Mouse (Mus musculus) forebrain, embryonic 14.5 days (tissue): Measurements from ENCODE around the gene Gpatch1. TPM values are rescaled to one million over a fixed set of nuclear protein-coding genes. Genes with fewer than 3 reads are reported as not detected.

Experiments
- ATAC-seq: fragments of 200-750 bp; cut with Nextera tagmentation; 2 replicates; pipeline ENCODE4 v1.8.0; 2017; ENCODE audit warnings: mild to moderate bottlenecking, moderate library complexity
- DNase-seq: peaks from one replicate; pipeline ENCODE4 v3.0.0-alpha.2; 2015; ENCODE audit warnings: low spot score
- H3K27ac ChIP-seq: fragments of 300-500 bp; sonication (generic); 2 replicates; pipeline ENCODE4 v1.5.1; 2014; ENCODE audit warnings: low read depth, mild to moderate bottlenecking, control low read depth, low read length, moderate library complexity
- H3K27me3 ChIP-seq: fragments of 300-500 bp; sonication (generic); replicated peaks from 2 replicates; pipeline ENCODE4 v1.6.1; 2014; ENCODE audit warnings: low read length, control low read depth, mixed read lengths; ENCODE audit not compliant: control insufficient read depth, insufficient read depth
- H3K36me3 ChIP-seq: fragments of 300-500 bp; sonication (generic); 2 replicates; pipeline ENCODE4 v1.6.1; 2014; ENCODE audit warnings: low read length, control low read depth; ENCODE audit not compliant: control insufficient read depth, insufficient read depth
- H3K4me1 ChIP-seq: fragments of 300-500 bp; sonication (generic); 2 replicates; pipeline ENCODE4 v1.6.1; 2014; ENCODE audit warnings: antibody characterized with exemption, low read length, control low read depth; ENCODE audit not compliant: control insufficient read depth, insufficient read depth
- H3K4me2 ChIP-seq: fragments of 300-500 bp; sonication (generic); 2 replicates; pipeline ENCODE4 v1.6.1; 2014; ENCODE audit warnings: mild to moderate bottlenecking, control low read depth, low read length
- H3K4me3 ChIP-seq: fragments of 300-500 bp; sonication (generic); 2 replicates; pipeline ENCODE4 v1.5.1; 2014; ENCODE audit warnings: low read depth, low read length, control low read depth
- H3K9ac ChIP-seq: fragments of 300-500 bp; sonication (generic); 2 replicates; pipeline ENCODE4 v1.6.1; 2014; ENCODE audit warnings: mild to moderate bottlenecking, low read length, control low read depth, moderate library complexity
- H3K9me3 ChIP-seq: fragments of 300-500 bp; sonication (generic); replicated peaks from 2 replicates; pipeline ENCODE4 v1.6.1; 2016; ENCODE audit warnings: low read length, control low read depth, mixed read lengths; ENCODE audit not compliant: control insufficient read depth
- WGBS: fragments of 180-500 bp; shearing (Covaris S2); extraction: QIAGEN DNeasy Blood & Tissue Kit; methylation state at CpG from one replicate; pipeline ENCODE4 v1.1.7; 2014; 5-methylcytosine and 5-hydroxymethylcytosine counted together
- polyA plus RNA-seq: library from polyadenylated mRNA; unstranded; fragments of >200 nt; fragmentation: Nextera tagmentation; extraction: Ambion mirVana; gene quantifications from 2 replicates; pipeline ENCODE4 v1.2.1, GENCODE M21; 2014

Gpatch1 gene
- 21.2 and 24.0 TPM in 2 replicates for polyA plus RNA-seq

DNA sequence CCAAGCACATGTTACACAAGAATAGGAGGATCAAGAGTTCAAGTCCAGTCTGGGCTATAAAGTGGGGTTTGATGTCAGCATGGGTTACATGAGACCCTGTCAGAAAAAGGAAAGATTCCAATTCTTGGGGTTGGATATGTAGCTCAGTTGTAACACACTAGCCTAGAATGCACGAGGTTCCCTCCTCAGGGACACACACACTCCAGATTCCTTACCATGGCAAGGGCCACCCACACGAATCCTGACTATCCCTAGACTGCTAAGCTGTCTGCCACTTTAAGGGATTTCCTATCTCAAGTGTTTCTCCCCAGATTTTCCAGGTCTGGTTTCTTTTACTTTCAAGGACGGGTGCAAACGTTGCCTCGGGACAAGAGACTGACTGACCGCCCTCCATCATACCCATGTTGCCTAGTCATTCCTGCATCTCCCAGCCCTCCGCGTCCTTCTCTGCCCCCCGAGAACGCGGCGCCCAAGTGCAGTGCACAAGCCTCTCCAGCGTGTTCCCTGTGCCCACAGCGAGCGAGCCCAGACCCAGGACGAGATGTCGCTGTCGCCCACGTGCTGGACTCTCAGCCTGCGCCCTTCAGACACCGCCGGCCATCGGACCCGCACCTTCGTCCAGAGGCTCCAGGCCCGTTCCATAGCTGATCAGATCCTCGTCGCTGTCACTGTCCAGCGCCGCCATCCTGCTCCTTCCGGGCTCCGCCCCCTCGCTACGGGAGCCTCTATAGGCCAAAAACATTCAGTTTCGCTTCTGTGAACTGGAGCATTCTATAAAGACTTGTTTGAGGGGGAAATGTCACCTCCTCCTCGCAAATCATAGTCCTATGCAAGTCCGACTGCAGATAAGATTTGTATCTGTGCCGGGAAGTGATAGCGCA, at the start of gene Gpatch1:
Gene Gpatch1 (minus strand): TSS at position 712 of the 881 bp plus-strand sequence.
- Histone ChIP-seq H3K9ac (peak within 1 kb of the TSS; percentile 88), H3K4me2 (peak within 1 kb of the TSS; percentile 60), H3K4me1 (peaks cover 9% of the 10 kb centered on the region), H3K27ac (peak within 1 kb of the TSS; percentile 63; the same call in 1 of the 2 replicates), H3K27me3 (no peaks in the 10 kb centered on the region), H3K36me3 (no peaks in the 10 kb centered on the region), H3K4me3 (peak within 1 kb of the TSS; percentile 80), H3K9me3 (no peaks in the 10 kb centered on the region)
- DNase-seq = peak; percentile 93
- WGBS = 2% methylated on average over 39 of the region's 39 CpGs
- peak; percentile 89 for ATAC-seq

DNA sequence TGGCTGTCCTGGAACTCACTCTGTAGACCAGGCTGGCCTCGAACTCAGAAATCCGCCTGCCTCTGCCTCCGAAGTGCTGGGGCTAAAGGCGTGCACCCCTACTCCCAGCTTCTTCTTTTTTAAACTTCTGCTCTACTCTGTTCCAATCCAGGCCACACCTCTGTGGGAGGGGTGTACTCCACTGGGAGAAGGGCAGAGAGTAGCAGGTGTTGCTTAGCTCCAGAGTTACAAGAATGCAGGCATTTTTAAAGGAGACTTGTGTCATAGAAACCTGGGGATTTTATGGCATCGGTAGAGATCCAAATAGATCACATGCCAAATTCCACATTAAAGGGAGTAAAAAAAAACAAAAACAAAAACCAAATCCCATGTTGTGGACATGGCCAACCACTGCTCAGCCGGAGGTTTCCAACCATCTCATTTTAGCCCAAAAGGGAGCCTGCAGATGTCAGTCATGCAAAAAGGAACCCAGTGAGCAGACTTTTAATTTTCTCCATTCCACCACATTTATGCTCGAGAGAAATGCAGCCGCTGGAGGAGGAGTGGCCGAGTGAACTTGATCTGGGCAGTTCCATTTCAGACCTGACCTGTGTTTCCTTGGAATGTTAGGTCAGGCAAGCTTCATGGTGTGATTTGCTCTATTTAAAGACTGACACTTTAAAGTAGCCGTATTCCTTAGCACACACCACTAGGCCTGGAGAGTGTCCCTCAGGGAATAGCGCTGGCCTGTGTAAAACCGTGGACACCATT, 47.1 kb upstream of the Gpatch1 start:
- DNase-seq = no peak
- H3K27ac ChIP-seq = no peak overlapping the region
- 85% methylated on average over 12 of the region's 12 CpGs for WGBS
- ATAC-seq = no peak
- no peak overlapping the region for H3K4me2 ChIP-seq
- H3K4me3 ChIP-seq = no peak overlapping the region
- no peak overlapping the region for H3K9ac ChIP-seq
- no peaks in the 10 kb centered on the region for H3K27me3 ChIP-seq
- no peaks in the 10 kb centered on the region for H3K4me1 ChIP-seq
- no peaks in the 10 kb centered on the region for H3K9me3 ChIP-seq
- no peaks in the 10 kb centered on the region for H3K36me3 ChIP-seq

- Histone ChIP-seq H3K4me2 (no peak overlapping the region), H3K9me3 (no peaks in the 10 kb centered on the region), H3K4me1 (no peaks in the 10 kb centered on the region), H3K36me3 (no peaks in the 10 kb centered on the region), H3K9ac (no peak overlapping the region), H3K4me3 (no peak overlapping the region), H3K27ac (no peak overlapping the region), H3K27me3 (no peaks in the 10 kb centered on the region)
- ATAC-seq (no peak), DNase-seq (no peak)
- 72% methylated on average over 5 of the region's 5 CpGs for WGBS
These were observed 44.6 kb upstream of the Gpatch1 start for GRCm38 (mm10) chr7:35362868-35363267.

GRCm38 (mm10) chr7:35362253-35362652, 44.0 kb upstream of the Gpatch1 start:
- H3K9me3 ChIP-seq = no peaks in the 10 kb centered on the region
- H3K27ac ChIP-seq = no peak overlapping the region
- ATAC-seq = no peak
- H3K4me2 ChIP-seq = no peak overlapping the region
- H3K9ac ChIP-seq = no peak overlapping the region
- H3K36me3 ChIP-seq = no peaks in the 10 kb centered on the region
- 80% methylated on average over 5 of the region's 5 CpGs for WGBS
- no peak overlapping the region for H3K4me3 ChIP-seq
- DNase-seq = no peak
- H3K27me3 ChIP-seq = no peaks in the 10 kb centered on the region
- H3K4me1 ChIP-seq = no peaks in the 10 kb centered on the region

GRCm38 (mm10) chr7:35357621-35358020, 39.4 kb upstream of the Gpatch1 start:
- no peak overlapping the region for H3K4me2 ChIP-seq
- 87% methylated on average over 12 of the region's 12 CpGs for WGBS
- H3K36me3 ChIP-seq = no peaks in the 10 kb centered on the region
- H3K27me3 ChIP-seq = no peaks in the 10 kb centered on the region
- ATAC-seq = no peak
- no peaks in the 10 kb centered on the region for H3K9me3 ChIP-seq
- DNase-seq = no peak
- H3K9ac ChIP-seq = no peak overlapping the region
- H3K27ac ChIP-seq = no peak overlapping the region
- H3K4me1 ChIP-seq = no peaks in the 10 kb centered on the region
- H3K4me3 ChIP-seq = no peak overlapping the region

- Histone ChIP-seq H3K4me3 (no peak overlapping the region), H3K9me3 (no peaks in the 10 kb centered on the region), H3K9ac (no peak overlapping the region), H3K27me3 (no peaks in the 10 kb centered on the region), H3K36me3 (no peaks in the 10 kb centered on the region), H3K4me2 (no peak overlapping the region), H3K4me1 (no peaks in the 10 kb centered on the region), H3K27ac (no peak overlapping the region)
- 88% methylated on average over 5 of the region's 5 CpGs for whole genome bisulfite sequencing
- DNase-seq (no peak), ATAC-seq (no peak)
These were observed 37.1 kb upstream of the Gpatch1 start for GRCm38 (mm10) chr7:35355303-35355872.

- no peaks in the 10 kb centered on the region for H3K27me3 ChIP-seq
- H3K4me3 ChIP-seq = no peak overlapping the region
- DNase-seq (no peak), ATAC-seq (no peak)
- no peaks in the 10 kb centered on the region for H3K4me1 ChIP-seq
- no peaks in the 10 kb centered on the region for H3K36me3 ChIP-seq
- H3K9me3 ChIP-seq = no peaks in the 10 kb centered on the region
- 97% methylated on average over 15 of the region's 15 CpGs for WGBS
- H3K9ac ChIP-seq = no peak overlapping the region
- H3K4me2 ChIP-seq = no peak overlapping the region
- no peak overlapping the region for H3K27ac ChIP-seq
These were observed 35.1 kb upstream of the Gpatch1 start for GRCm38 (mm10) chr7:35353306-35353705.

DNA sequence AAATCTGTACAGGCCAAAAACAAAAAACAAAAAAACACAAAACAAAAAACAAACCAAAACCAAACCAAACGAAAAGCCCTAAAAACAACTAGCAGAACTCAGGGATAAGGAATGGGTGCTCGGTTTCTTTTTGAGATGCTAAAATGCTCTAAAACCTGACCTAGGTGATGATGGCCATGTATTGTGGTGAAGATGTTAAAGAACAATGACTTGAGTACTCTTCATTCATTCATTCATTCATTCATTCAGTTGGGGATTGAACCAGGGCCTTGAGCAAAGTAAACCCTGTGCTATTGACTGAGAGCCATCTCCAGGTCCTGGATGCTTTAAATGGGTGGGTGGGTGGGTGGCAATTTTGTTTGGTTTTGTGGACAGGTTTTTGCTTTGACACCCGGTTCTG, 32.9 kb upstream of the Gpatch1 start:
- H3K4me2 ChIP-seq = no peak overlapping the region
- 87% methylated on average over 3 of the region's 3 CpGs for WGBS
- no peaks in the 10 kb centered on the region for H3K4me1 ChIP-seq
- H3K27ac ChIP-seq = no peak overlapping the region
- no peaks in the 10 kb centered on the region for H3K36me3 ChIP-seq
- H3K9me3 ChIP-seq = no peaks in the 10 kb centered on the region
- no peak overlapping the region for H3K9ac ChIP-seq
- DNase-seq = no peak
- ATAC-seq = no peak
- H3K4me3 ChIP-seq = no peak overlapping the region
- H3K27me3 ChIP-seq = no peaks in the 10 kb centered on the region
